Mouse (Mus musculus) telencephalon, adult 2 months (tissue): Measurements from ENCODE around the gene Ell.

ENCODE experiments used
- DNase-seq: peaks from one replicate; pipeline ENCODE4 v3.0.0-alpha.2; 2011; ENCODE audit warnings: low read depth, low spot score

The Ell gene

GRCm38 (mm10) chr8:70597417-70598272 lies 58.4 kb downstream of the Ell start:
- DNase-seq: no peak

DNA sequence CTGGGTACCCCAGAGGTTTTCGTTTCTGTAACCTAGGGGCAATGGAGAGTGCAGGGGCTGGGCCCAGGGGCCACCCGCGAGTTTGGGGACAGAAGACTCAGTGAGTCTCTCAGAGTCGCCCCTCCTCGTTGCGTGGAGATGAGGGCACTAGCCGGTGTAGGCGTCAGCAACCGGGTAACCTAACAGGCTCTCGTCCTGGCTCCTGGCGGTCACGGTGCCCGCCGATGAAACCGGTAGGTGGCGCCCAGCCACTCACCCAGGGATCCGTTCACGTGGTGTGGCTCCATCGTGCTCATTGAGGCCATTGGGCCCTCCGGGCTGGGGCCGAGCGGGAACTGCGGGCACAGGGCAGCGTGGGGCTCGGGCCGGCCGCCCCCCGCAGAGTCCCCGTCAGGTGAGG lies 59.0 kb downstream of the Ell start:
- DNase-seq: no peak

DNA sequence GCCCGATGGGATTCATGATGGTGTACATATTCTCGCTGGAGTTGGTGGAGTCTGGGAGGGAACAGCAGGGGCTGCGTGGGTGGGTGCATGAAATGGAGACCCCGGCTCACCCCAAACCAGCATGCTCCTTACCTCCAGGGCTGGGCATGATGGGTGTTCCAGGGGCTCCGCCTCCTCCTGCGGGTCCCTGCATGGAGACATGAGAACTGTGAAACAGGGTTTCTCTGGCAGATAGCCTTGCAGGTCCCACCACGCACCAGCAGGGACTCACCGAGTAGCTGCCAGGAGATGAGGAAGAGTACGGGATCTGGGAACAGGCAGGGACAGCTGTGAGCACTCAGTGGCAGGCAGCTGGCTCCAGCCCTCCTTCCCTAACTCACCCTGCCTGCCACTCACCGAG lies 59.5 kb downstream of the Ell start:
- no peak for DNase-seq

- DNase-seq: no peak
Observed at GRCm38 (mm10) chr8:70599507-70600290, 60.4 kb downstream of the Ell start.

DNA sequence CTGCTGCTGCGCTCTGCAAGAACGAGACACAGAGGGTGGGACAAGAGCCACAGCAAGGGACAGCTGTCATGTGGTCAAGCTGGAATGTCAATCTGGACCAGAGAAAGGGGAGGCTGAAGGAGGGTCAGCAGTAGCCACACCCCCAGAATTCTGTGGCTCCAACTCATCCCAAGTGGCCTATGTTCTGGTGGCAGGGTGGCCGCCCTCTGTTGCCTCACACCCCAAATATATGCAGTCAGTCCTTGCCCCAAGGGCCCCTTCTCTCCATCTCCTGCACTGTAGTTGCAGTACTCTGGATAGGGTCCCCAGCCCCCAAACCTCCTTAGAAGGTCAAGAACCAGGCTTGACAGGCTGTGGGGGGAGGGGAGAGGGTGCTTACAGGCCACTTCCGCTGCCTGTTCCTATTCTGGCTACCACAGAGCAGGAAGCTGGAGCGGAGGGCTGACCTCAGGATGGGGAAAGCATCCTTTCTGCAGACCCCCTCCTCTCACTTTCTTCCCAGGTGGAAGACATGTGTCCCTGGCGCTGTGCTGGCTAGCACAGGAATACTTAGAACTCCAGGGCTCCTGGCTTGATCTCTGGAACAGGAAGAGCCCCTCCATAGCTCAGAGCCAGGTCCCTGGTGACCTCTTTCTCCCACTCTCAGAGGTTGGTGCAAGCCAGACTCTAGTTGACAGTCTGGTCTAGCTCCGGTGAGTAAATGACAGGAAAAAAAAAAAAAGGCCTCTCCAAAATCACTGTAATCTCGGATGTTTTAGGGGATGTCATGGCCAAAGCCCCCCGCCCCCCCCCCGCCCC lies 61.4 kb downstream of the Ell start:
- no peak for DNase-seq

- DNase-seq: no peak
Observed at GRCm38 (mm10) chr8:70601271-70601649, 62.0 kb downstream of the Ell start.

- DNase-seq: no peak
Observed at GRCm38 (mm10) chr8:70602139-70602811, 63.0 kb downstream of the Ell start.

GRCm38 (mm10) chr8:70604558-70604957 lies 65.3 kb downstream of the Ell start:
- no peak for DNase-seq

GRCm38 (mm10) chr8:70605871-70606779 lies 66.9 kb downstream of the Ell start:
- no peak for DNase-seq

- no peak for DNase-seq
Observed at GRCm38 (mm10) chr8:70606780-70607602, 67.7 kb downstream of the Ell start.

GRCm38 (mm10) chr8:70607603-70607897 lies 68.3 kb downstream of the Ell start:
- DNase-seq: no peak

- DNase-seq: no peak
Observed at GRCm38 (mm10) chr8:70607898-70608748, 68.9 kb downstream of the Ell start.

DNA sequence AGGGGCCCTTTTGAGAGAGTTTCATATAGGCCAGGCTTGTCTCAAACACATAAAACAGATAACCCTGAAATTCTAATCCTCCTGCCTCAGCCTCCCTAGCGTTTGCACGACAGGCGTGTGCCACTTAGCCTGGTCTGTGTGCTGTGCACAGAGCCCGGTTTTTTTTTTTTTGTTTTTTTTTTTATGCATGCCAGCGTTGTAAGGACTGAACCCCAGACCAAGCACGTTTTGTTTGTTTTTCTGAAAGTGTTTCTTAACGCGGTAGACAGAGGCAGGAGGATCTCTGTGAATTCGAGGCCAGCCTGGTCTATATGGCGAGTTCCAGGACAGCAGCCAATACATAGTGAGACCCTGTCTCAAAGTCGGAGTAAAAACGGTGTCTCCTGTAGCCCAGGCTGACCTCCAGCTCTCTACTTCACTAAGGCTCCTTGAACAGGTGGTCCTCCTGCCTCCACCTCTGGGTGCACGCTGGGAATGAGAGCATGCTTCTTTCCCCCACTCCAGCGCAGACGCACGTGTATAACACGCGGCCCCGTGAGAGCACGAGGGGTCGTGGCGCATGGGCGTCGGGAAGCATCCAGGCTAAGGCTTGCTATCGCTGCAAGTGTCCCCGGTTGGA lies 69.6 kb downstream of the Ell start, which contains the start of gene Ssbp4:
Gene Ssbp4 (minus strand): TSS at position 124 of the 619 bp plus-strand sequence.
- no peak for DNase-seq

DNA sequence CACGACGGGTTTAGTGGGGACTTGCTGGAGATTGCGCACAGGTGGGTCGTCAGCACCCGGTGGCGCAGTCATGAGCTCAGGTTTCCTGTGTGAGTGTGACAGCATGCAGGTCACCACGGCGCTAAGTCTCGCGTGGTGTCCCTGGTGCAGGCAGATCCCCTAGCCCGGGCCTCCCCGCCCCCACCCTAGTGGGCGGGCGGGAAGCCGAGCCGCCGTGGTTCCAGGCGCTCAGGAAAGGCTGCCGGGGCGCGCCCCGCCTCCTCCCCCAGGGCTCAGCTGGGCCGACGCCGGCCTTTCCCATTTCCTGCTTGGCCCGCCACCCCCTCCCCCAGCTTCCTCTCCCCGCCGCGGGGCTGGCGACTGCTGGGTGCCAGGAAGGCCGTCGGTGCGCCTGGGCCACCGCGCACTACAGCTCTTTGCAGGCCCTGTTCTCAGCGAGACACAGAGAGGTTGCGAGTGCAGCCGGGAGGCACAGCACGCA lies 70.2 kb downstream of the Ell start:
- no peak for DNase-seq

DNA sequence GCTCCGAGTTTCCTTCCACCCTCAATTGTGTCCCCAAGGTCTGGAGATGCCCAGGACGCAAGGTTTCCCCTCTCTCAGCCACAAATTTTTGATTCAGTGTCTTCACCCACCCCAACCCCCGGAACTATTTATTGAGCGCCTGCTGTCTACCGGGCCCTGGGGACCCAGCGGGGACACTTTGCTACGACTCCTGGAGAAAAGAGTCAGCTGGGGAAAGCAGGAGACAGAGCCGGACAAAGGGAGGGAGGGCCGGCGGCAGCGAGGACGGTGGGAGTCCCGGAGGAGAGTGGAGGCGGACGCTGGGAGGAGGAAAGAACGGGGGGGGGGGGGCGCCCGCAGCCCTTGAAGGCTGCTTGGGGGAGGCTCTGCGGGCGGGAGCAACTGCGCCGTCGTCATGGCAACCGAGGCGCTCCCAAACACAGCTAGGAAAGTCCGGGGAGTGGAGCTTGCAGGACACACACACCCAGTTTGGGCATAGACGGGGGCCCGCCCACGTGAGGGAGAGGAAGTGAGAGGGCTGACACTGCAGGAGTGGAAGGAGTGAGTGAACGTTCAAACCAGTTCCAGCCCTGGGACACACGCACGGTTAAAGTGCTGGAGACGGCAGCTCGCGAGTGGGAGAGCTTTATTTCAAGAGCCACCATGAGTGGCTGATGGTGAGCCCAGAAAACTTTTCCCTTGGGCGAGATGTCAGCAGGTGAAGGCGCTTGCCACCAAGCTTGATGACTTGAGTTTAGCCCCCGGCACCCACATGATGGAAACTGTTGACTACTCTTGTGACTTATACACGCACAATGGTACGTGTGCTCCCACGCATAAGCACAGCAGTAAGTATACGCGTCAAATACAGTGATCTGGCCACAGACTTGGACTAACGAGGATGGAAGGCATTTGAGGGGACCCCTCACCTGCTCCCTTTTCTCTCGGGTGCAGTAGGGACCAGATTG lies 70.9 kb downstream of the Ell start:
- peak; percentile 88 for DNase-seq

DNA sequence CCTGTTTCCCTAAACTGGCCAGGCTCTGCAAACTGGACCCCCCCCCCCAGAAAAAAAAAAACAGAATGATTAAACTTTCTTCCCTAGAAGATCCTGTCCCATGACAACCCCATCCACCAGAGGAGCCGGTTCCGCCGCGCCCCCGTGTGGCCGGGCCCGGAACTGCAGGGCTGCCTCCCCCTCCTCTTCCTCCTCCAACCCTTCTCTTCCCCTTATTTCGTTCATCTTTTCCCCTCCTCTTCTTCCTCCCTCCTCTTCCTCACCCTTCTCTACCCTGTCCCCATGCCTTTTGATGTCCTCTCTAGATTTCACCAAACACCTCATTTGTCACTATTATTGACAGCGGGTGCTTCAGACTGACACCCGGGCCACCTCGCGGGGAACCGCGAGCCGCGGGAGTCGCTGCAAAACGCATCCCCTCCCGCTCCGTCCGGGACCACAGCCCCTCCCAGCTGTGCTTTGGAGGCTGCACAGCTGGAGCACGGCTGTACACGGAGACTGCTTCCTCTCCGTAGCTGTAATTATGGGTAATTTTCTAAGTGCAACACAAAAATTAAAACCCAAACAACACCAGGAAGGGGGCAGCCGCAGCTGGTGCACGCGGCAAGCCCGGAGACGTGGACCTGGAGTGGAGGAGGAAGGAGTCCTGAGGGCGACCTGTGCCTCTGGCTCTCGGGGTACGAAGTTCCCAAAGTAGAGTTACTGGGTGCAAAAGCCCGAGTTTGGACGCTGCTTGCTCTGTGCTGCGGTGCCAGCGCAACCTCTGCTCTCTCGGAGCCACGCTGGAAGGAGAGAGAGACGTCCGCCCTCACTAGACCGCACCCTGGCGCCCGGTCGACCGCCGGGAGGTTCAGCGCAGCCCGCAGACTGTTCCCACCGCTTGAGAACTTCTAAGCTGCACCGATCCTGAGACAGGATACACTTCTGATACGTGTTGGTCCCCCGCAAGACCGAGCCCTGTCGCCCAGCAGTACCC lies 71.8 kb downstream of the Ell start:
- DNase-seq: no peak
